In the genomic region with DNA sequence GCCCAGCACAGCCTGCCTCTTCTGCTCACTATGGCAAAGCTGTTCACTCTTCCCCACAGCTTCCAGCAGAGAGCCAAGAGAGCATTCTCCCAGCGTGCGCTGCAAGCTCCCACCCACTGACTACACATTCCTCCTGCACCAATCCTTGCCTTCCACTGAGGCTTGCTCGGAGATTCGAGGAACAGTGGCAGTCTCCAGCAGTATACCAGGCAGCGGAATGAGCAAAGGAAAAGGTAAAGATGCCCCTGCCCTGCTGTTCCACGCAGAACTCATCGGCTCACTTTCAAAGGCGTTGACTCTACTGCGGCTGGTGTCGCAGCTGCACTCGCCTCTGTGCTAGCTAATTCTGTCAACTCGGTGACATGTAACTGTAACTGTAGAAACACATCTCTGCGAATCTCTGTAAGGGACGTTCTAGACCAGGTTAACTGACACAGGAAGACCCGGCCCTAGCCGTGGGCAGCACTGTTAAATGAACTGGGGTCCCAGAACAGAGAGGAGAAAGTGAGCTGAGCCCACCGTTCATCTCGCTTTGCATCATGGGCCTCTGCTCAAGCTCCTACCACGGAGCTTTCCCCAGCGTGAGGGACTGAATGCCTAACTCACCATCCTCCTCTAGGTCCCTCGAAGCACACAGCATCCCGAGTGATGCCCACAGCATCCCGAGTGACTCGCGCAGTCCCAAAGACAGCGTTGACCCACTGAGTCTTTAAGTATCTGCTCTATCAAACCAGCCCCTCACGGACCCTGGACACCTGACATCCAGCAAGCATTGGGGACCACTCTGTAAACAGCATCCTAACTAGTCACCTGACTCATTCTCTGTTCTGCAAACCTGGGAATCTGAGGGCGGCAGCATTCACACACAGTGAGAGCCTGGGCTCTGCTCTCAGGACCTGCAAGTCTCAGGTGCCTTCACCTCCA, we compare ENCODE assay signal across 7 mouse cellular contexts. TPM values are rescaled to one million over a fixed set of nuclear protein-coding genes. Genes with fewer than 3 reads are reported as not detected.
DNase-seq lines count a peak whose midpoint lies in the region; ATAC-seq and TF ChIP-seq lines count a peak whose summit lies in the region.

No protein-coding gene starts in this region.

- H3K4me2 ChIP-seq in embryonic facial prominence, embryonic 12.5 days (replicated peaks) = peak overlapping the region; percentile 80
- H3K4me2 ChIP-seq in liver, embryonic 16.5 days (ENCODE audit: low read depth, low read length) = peak overlapping the region; percentile 34
- H3K4me2 ChIP-seq in stomach, embryonic 15.5 days = peak overlapping the region; percentile 70

- H3K9ac ChIP-seq in embryonic facial prominence, embryonic 12.5 days = peak overlapping the region; percentile 28
- H3K9ac ChIP-seq in liver, embryonic 16.5 days (ENCODE audit: low read depth, low read length) = no peak overlapping the region
- H3K9ac ChIP-seq in stomach, embryonic 15.5 days = no peak overlapping the region

- no peaks in the 10 kb centered on the region for H3K36me3 ChIP-seq in testis, adult 2 months (ENCODE audit: control insufficient read depth, insufficient read depth, low read length)
- H3K36me3 ChIP-seq in embryonic facial prominence, embryonic 12.5 days = no peaks in the 10 kb centered on the region
- no peaks in the 10 kb centered on the region; the same call in 1 of the 2 replicates for H3K36me3 ChIP-seq in liver, embryonic 16.5 days (ENCODE audit: control insufficient read depth, insufficient read depth)
- no peaks in the 10 kb centered on the region for H3K36me3 ChIP-seq in stomach, embryonic 15.5 days

- H3K9me3 ChIP-seq in embryonic facial prominence, embryonic 12.5 days = 0 out of 2 replicates have a peak, but pooled peaks cover 3% of the 10 kb centered on the region
- 0 out of 2 replicates have a peak, but pooled peaks cover under 1% of the 10 kb centered on the region for H3K9me3 ChIP-seq in liver, embryonic 16.5 days (replicated peaks; ENCODE audit: control insufficient read depth, low read length)
- no peaks in the 10 kb centered on the region for H3K9me3 ChIP-seq in stomach, embryonic 15.5 days

- ATAC-seq in embryonic facial prominence, embryonic 12.5 days (ENCODE audit: insufficient number of reproducible peaks, insufficient read depth, low FRiP score, low TSS enrichment) = peak; percentile 13
- ATAC-seq in inflammation-experienced regulatory T-cells, adult 6 months = peak; percentile 24
- ATAC-seq in liver, embryonic 16.5 days (ENCODE audit: low read depth) = no peak
- ATAC-seq in stomach, embryonic 15.5 days (ENCODE audit: insufficient read depth, low FRiP score, low read depth) = peak; percentile 9; the same call in 1 of the 2 replicates

- TF ChIP-seq CTCF in testis, adult 2 months (IDR thresholded peaks at IDR 0.05; ENCODE audit: control insufficient read depth, insufficient read depth, insufficient replicate concordance, low read depth, low read length) = no peak

- peaks cover 26% of the 10 kb centered on the region for H3K4me1 ChIP-seq in testis, adult 2 months (ENCODE audit: control insufficient read depth, insufficient read depth, low read length)
- peaks cover 49% of the 10 kb centered on the region for H3K4me1 ChIP-seq in embryonic facial prominence, embryonic 12.5 days
- H3K4me1 ChIP-seq in liver, embryonic 16.5 days (ENCODE audit: control insufficient read depth, low read depth, low read length) = peaks cover 13% of the 10 kb centered on the region
- H3K4me1 ChIP-seq in stomach, embryonic 15.5 days = peaks cover 25% of the 10 kb centered on the region

- under 1% methylated on average over 28 of the region's 28 CpGs for WGBS in embryonic facial prominence, embryonic 12.5 days
- 15% methylated on average over 28 of the region's 28 CpGs for WGBS in liver, embryonic 16.5 days (ENCODE audit: insufficient replicate concordance)
- WGBS in stomach, embryonic 15.5 days = 10% methylated on average over 28 of the region's 28 CpGs

- TF ChIP-seq POLR2A in testis, adult 2 months (IDR thresholded peaks at IDR 0.05; ENCODE audit: control insufficient read depth, low read depth, low read length) = peak; percentile 2; the same call in 1 of the 2 replicates

- no peak for DNase-seq in testis, postnatal 14 days (ENCODE audit: low spot score)
- no peak for DNase-seq in thymus, postnatal 10 days (ENCODE audit: low spot score in 2 of 2)

- peak overlapping the region; percentile 66 for H3K4me3 ChIP-seq in testis, adult 2 months (ENCODE audit: control insufficient read depth, low read depth, low read length)
- peak overlapping the region; percentile 37 for H3K4me3 ChIP-seq in embryonic facial prominence, embryonic 12.5 days
- peak overlapping the region; percentile 13; the same call in 1 of the 2 replicates for H3K4me3 ChIP-seq in liver, embryonic 16.5 days (ENCODE audit: low read depth, low read length)
- peak overlapping the region; percentile 29 for H3K4me3 ChIP-seq in stomach, embryonic 15.5 days (replicated peaks)

- H3K27me3 ChIP-seq in testis, adult 2 months (ENCODE audit: control insufficient read depth, insufficient read depth, low read length) = no peaks in the 10 kb centered on the region
- peaks cover 16% of the 10 kb centered on the region; the same call in 1 of the 2 replicates for H3K27me3 ChIP-seq in embryonic facial prominence, embryonic 12.5 days
- H3K27me3 ChIP-seq in liver, embryonic 16.5 days (ENCODE audit: control insufficient read depth, insufficient read depth, low read depth, low read length) = peaks cover 39% of the 10 kb centered on the region
- peaks cover 4% of the 10 kb centered on the region; the same call in 1 of the 2 replicates for H3K27me3 ChIP-seq in stomach, embryonic 15.5 days (replicated peaks)

- H3K27ac ChIP-seq in testis, adult 2 months (ENCODE audit: control insufficient read depth, insufficient read depth, low read depth, low read length) = peak overlapping the region; percentile 34
- no peak overlapping the region for H3K27ac ChIP-seq in embryonic facial prominence, embryonic 12.5 days
- no peak overlapping the region for H3K27ac ChIP-seq in liver, embryonic 16.5 days (ENCODE audit: low read length)
- H3K27ac ChIP-seq in stomach, embryonic 15.5 days = no peak overlapping the region

RNA-seq across cellular contexts. Expression of gene Gipc2, which starts 59.5 kb away (rescaled TPM):
- polyA plus RNA-seq in testis, adult 2 months (2012; rRNA removed) = 7.5 and 9.7 TPM in 2 replicates
- polyA plus RNA-seq in embryonic facial prominence, embryonic 12.5 days (2016; fragmentation: Nextera tagmentation; extraction: Ambion mirVana) = 2.4 and 3.5 TPM in 2 replicates
- polyA plus RNA-seq in inflammation-experienced regulatory T-cells, adult 6 months (2017; shearing (Covaris generic)) = not detected
- polyA plus RNA-seq in liver, embryonic 16.5 days (2015; fragmentation: Nextera tagmentation; extraction: Ambion mirVana) = 17.8 and 19.7 TPM in 2 replicates
- 57.5 and 78.6 TPM in 2 replicates for polyA plus RNA-seq in stomach, embryonic 15.5 days (2015; fragmentation: Nextera tagmentation; extraction: Ambion mirVana)

Comparison
In these comparisons a context has a peak if more than half of its experiments do, and no peak if none do; other contexts are left out.
1. H3K4me3 ChIP-seq: peak in every context shown above with its lines; median percentile 66 in testis, adult 2 months; 37 in embryonic facial prominence, embryonic 12.5 days; 29 in stomach, embryonic 15.5 days; 13 in liver, embryonic 16.5 days.